Mouse (Mus musculus) embryonic facial prominence, embryonic 12.5 days (tissue): ENCODE measurements around the gene Gcdh. TPM values are rescaled to one million over a fixed set of nuclear protein-coding genes. Genes with fewer than 3 reads are reported as not detected.
"Not testable (repeated sequence)": the region's sequence is repeated elsewhere in the genome, so short reads cannot be mapped to it uniquely, and the experiment has no call there.

Experiments used
- ATAC-seq: fragments of 200-750 bp; cut with Nextera tagmentation; 2 replicates; pipeline ENCODE4 v1.8.0; 2017; ENCODE audit not compliant: insufficient number of reproducible peaks, insufficient read depth, low FRiP score, low TSS enrichment
- H3K27ac ChIP-seq: fragments of 300-500 bp; sonication (generic); 2 replicates; pipeline ENCODE4 v1.5.1; 2016; ENCODE audit warnings: mild to moderate bottlenecking
- H3K27me3 ChIP-seq: fragments of 300-500 bp; sonication (generic); 2 replicates; pipeline ENCODE4 v1.6.1; 2016; ENCODE audit warnings: mild to moderate bottlenecking, moderate library complexity
- H3K36me3 ChIP-seq: fragments of 300-500 bp; sonication (generic); 2 replicates; pipeline ENCODE4 v1.6.1; 2016; ENCODE audit warnings: mild to moderate bottlenecking
- H3K4me1 ChIP-seq: fragments of 300-500 bp; sonication (generic); 2 replicates; pipeline ENCODE4 v1.6.1; 2016
- H3K4me2 ChIP-seq: fragments of 300-500 bp; sonication (generic); replicated peaks from 2 replicates; pipeline ENCODE4 v1.6.1; 2016; ENCODE audit warnings: mild to moderate bottlenecking, moderate library complexity
- H3K4me3 ChIP-seq: fragments of 300-500 bp; sonication (generic); 2 replicates; pipeline ENCODE4 v1.5.1; 2016; ENCODE audit warnings: mild to moderate bottlenecking
- H3K9ac ChIP-seq: fragments of 300-500 bp; sonication (generic); 2 replicates; pipeline ENCODE4 v1.6.1; 2016; ENCODE audit warnings: mild to moderate bottlenecking, moderate library complexity
- H3K9me3 ChIP-seq: fragments of 300-500 bp; sonication (generic); 2 replicates; pipeline ENCODE4 v1.6.1; 2016; ENCODE audit warnings: mild to moderate bottlenecking, moderate library complexity
- WGBS: fragments of 180-500 bp; shearing (Covaris S2); methylation state at CpG from one replicate; pipeline ENCODE4 v1.1.7; 2016; 5-methylcytosine and 5-hydroxymethylcytosine counted together
- polyA plus RNA-seq: library from polyadenylated mRNA; unstranded; fragments of >200 nt; fragmentation: Nextera tagmentation; extraction: Ambion mirVana; gene quantifications from 2 replicates; pipeline ENCODE4 v1.2.1, GENCODE M21; 2016

Gcdh gene
- polyA plus RNA-seq, 1 experiment from 2014 or later, result 45.2 TPM

DNA sequence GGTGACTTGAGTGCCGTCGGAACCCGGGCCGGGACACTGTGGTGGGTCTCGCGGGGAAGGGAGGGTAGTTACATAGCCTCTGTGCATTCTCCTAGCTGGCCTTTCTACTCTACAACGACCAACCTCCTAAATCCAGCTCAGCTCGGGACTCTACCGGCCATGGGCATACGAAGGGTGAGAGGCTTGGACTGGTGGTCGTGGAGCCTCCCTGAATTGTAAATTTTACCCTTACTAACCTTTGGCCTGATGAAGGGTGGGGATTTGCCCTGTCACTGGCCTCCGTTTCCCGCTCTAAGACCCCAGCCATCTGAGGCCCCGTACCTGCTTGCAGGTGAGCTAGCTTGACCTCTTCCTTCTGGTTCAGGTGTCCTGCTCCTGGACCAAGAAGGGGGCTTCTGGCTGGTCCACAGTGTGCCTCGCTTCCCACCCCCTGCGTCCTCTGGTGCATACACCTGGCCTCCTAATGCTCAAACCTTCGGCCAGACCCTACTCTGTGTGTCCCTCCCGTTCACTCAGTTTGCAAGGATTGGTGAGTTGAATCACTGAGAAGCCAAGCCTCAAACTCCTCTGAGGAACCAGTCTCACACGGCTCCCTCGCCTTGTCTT, 15.5 kb upstream of the Gcdh start:
- no peaks in the 10 kb centered on the region; the same call in 1 of the 2 replicates for H3K36me3 ChIP-seq
- no peaks in the 10 kb centered on the region for H3K9me3 ChIP-seq
- peaks cover 23% of the 10 kb centered on the region for H3K4me1 ChIP-seq
- peak overlapping the region; percentile 51 for H3K4me3 ChIP-seq
- WGBS, result 49% methylated on average over 20 of the region's 20 CpGs
- H3K9ac ChIP-seq, result peak overlapping the region; percentile 63
- H3K27ac ChIP-seq, result no peak overlapping the region
- ATAC-seq, result 0 out of 2 replicates have a peak, but pooled peaks have one; percentile 25
- H3K4me2 ChIP-seq, result peak overlapping the region; percentile 68
- peaks cover 50% of the 10 kb centered on the region for H3K27me3 ChIP-seq

DNA sequence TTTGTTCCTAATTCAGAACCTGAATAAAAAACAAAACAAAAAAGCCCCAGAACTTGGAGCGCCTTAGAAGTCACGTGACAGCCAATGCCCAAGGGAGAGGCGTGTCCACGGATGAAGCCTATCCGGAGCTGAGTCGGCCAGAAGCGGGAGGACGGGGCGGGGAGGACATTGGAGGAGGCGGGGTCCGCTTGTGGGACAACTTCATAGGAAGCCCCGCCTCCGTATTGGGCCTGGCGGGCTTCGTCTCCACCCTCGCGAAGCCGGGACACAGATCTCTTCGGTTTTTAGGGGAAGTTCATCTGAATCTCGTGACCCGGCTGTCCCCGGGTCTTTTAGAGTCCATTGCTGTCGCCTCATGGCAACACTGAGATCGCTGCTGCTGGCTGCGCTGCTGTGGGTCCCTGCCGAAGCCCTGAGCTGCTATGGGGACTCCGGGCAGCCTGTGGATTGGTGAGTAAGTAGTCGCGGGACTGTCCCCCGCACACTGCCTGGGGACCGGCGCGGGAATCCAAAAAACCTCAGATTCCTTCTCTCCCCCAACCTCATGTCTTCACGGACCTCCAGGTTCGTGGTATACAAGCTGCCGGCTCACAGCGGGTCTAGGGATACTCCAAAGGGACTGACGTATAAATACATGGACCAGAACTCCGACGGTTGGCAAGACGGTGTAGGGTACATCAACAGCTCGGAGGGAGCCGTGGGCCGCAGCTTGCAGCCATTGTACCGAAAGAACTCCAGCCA, 14.9 kb upstream of the Gcdh start, which contains the start of gene Dnase2a:
Dnase2a (plus strand) TSS at position 140 of the 741 bp plus-strand sequence.
- H3K4me1 ChIP-seq, result peaks cover 23% of the 10 kb centered on the region
- H3K9me3 ChIP-seq, result no peaks in the 10 kb centered on the region
- peaks cover 44% of the 10 kb centered on the region for H3K27me3 ChIP-seq
- peak within 1 kb of the TSS; percentile 68 for H3K4me2 ChIP-seq
- peak within 1 kb of the TSS; percentile 51 for H3K4me3 ChIP-seq
- H3K36me3 ChIP-seq, result no peaks in the 10 kb centered on the region; the same call in 1 of the 2 replicates
- peak within 1 kb of the TSS; percentile 63 for H3K9ac ChIP-seq
- under 1% methylated on average over 45 of the region's 45 CpGs for WGBS
- ATAC-seq, result peak; percentile 67; the same call in 1 of the 2 replicates
- H3K27ac ChIP-seq, result peak within 1 kb of the TSS; percentile 58

GRCm38 (mm10) chr8:84907979-84908378, 14.3 kb upstream of the Gcdh start:
- peaks cover 37% of the 10 kb centered on the region for H3K27me3 ChIP-seq
- not testable (repeated sequence) for H3K9ac ChIP-seq, H3K9me3 ChIP-seq, H3K36me3 ChIP-seq, ATAC-seq
- H3K4me3 ChIP-seq, result peak overlapping the region; percentile 51
- H3K27ac ChIP-seq, result peak overlapping the region; percentile 58; the same call in 1 of the 2 replicates
- H3K4me2 ChIP-seq, result peak overlapping the region; percentile 68
- 22% methylated on average over 7 of the region's 7 CpGs for WGBS
- H3K4me1 ChIP-seq, result peaks cover 24% of the 10 kb centered on the region

GRCm38 (mm10) chr8:84907493-84907892, 13.8 kb upstream of the Gcdh start:
- Histone ChIP-seq H3K4me1 (peaks cover 19% of the 10 kb centered on the region), H3K4me2 (no peak overlapping the region; the same call in 1 of the 2 replicates), H3K27me3 (peaks cover 33% of the 10 kb centered on the region), H3K4me3 (no peak overlapping the region), H3K9ac (no peak overlapping the region), H3K36me3 (no peaks in the 10 kb centered on the region; the same call in 1 of the 2 replicates), H3K27ac (no peak overlapping the region), H3K9me3 (no peaks in the 10 kb centered on the region)
- 73% methylated on average over 8 of the region's 8 CpGs for WGBS
- ATAC-seq, result no peak

DNA sequence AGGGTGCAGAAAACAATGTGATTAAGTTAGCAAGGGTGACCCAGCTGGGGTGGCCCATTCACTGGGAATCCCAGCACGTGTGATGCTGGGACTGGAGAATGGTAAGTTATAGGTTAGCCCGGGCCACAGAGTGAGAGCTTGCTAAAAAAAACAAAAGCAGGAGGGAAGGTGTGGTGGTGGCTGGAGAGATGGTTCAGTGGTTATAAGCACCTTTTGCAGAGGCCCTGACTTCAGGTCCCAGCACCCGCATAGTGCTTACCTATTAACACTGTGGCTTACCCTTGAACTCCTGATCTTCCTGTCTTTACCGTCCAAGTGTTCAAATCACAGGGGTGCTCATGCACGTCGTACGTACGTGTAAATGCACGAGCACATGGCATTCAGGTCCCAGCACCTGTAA, 13.3 kb upstream of the Gcdh start:
- no peak overlapping the region for H3K27ac ChIP-seq
- H3K27me3 ChIP-seq, result peaks cover 28% of the 10 kb centered on the region
- 90% methylated on average over 9 of the region's 9 CpGs for WGBS
- no peak overlapping the region for H3K4me3 ChIP-seq
- H3K4me1 ChIP-seq, result peaks cover 16% of the 10 kb centered on the region; the same call in 1 of the 2 replicates
- no peaks in the 10 kb centered on the region for H3K9me3 ChIP-seq
- H3K4me2 ChIP-seq, result no peak overlapping the region
- H3K9ac ChIP-seq, result no peak overlapping the region
- no peaks in the 10 kb centered on the region; the same call in 1 of the 2 replicates for H3K36me3 ChIP-seq
- ATAC-seq, result no peak

DNA sequence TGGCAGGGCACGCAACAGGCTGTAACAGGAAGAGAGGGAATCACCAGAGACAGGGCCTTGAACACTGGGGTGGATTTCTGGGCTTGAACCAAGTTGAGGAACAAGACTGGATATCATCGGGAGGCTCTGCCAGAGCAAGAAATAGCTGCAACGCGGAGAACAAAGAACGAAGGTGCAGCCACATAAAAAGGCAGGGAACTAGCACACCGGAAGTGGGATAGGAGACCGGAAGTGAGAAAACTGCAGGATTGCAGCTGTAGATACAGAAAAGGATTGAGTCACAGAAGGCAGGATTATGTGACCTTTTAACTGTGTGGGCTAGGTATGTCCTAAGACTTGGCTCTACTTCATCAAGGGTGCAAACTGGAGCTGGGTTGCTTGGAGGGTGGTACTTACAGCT, 10.6 kb upstream of the Gcdh start:
- WGBS, result 90% methylated on average over 7 of the region's 7 CpGs
- no peaks in the 10 kb centered on the region for H3K9me3 ChIP-seq
- H3K36me3 ChIP-seq, result no peaks in the 10 kb centered on the region
- peaks cover 2% of the 10 kb centered on the region; the same call in 1 of the 2 replicates for H3K27me3 ChIP-seq
- ATAC-seq, result no peak
- no peak overlapping the region for H3K4me2 ChIP-seq
- no peak overlapping the region for H3K9ac ChIP-seq
- H3K27ac ChIP-seq, result no peak overlapping the region
- H3K4me1 ChIP-seq, result peaks cover 10% of the 10 kb centered on the region; the same call in 1 of the 2 replicates
- no peak overlapping the region for H3K4me3 ChIP-seq

DNA sequence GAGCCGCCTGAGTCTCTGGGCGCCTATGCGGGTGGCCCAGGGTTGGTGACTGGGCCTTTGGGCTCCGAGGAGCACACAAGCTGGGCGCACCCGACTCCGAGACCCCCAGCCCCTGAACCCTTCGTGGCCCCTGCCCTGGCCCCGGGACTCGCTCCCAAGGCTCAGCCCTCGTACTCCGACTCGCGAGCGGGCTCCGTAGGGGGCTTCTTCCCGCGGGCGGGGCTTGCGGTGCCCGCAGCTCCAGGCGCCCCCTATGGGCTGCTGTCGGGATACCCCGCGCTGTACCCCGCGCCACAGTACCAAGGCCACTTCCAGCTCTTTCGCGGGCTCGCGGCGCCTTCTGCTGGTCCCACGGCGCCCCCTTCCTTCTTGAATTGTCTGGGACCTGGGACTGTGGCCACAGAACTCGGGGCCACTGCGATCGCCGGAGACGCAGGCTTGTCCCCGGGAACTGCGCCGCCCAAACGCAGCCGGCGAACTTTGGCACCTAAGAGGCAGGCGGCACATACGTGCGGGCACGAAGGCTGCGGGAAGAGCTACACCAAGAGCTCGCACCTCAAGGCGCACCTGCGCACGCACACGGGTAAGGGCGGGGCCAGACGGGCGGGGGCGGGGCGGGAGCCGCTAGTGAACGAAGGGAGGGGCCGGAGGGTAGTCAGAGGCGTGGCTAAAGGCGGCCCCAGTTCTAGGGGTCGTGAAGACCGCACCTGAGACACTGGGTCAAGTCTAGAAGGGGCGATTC, 9.4 kb upstream of the Gcdh start:
- H3K4me1 ChIP-seq, result peaks cover 5% of the 10 kb centered on the region; the same call in 1 of the 2 replicates
- H3K27ac ChIP-seq, result peak overlapping the region; percentile 80
- H3K9me3 ChIP-seq, result no peaks in the 10 kb centered on the region
- under 1% methylated on average over 65 of the region's 68 CpGs for WGBS
- peak overlapping the region; percentile 94 for H3K4me2 ChIP-seq
- no peaks in the 10 kb centered on the region for H3K36me3 ChIP-seq
- H3K27me3 ChIP-seq, result no peaks in the 10 kb centered on the region
- peak overlapping the region; percentile 61 for H3K4me3 ChIP-seq
- ATAC-seq, result peak; percentile 66; the same call in 1 of the 2 replicates
- H3K9ac ChIP-seq, result peak overlapping the region; percentile 74

GRCm38 (mm10) chr8:84902367-84902919, 8.7 kb upstream of the Gcdh start:
- peak overlapping the region; percentile 61 for H3K4me3 ChIP-seq
- 0 out of 2 replicates have a peak, but pooled peaks have one; percentile 5 for ATAC-seq
- no peaks in the 10 kb centered on the region for H3K36me3 ChIP-seq
- H3K27ac ChIP-seq, result peak overlapping the region; percentile 80
- H3K4me2 ChIP-seq, result peak overlapping the region; percentile 94
- H3K9ac ChIP-seq, result peak overlapping the region; percentile 74
- no peaks in the 10 kb centered on the region for H3K9me3 ChIP-seq
- peaks cover 5% of the 10 kb centered on the region; the same call in 1 of the 2 replicates for H3K4me1 ChIP-seq
- H3K27me3 ChIP-seq, result no peaks in the 10 kb centered on the region
- WGBS, result 3% methylated on average over 24 of the region's 24 CpGs

- no peaks in the 10 kb centered on the region for H3K27me3 ChIP-seq
- WGBS, result 63% methylated on average over 3 of the region's 3 CpGs
- peak within 1 kb of the TSS; percentile 94 for H3K4me2 ChIP-seq
- H3K4me1 ChIP-seq, result peaks cover 5% of the 10 kb centered on the region; the same call in 1 of the 2 replicates
- H3K4me3 ChIP-seq, result peak within 1 kb of the TSS; percentile 61
- no peak for ATAC-seq
- H3K9me3 ChIP-seq, result no peaks in the 10 kb centered on the region
- H3K27ac ChIP-seq, result peak within 1 kb of the TSS; percentile 80
- H3K9ac ChIP-seq, result peak within 1 kb of the TSS; percentile 74
- no peaks in the 10 kb centered on the region for H3K36me3 ChIP-seq
Observed at GRCm38 (mm10) chr8:84901752-84902151, 8.0 kb upstream of the Gcdh start, which contains the start of gene Klf1. TSS of gene Klf1 (plus strand) at chr8:84901928.

GRCm38 (mm10) chr8:84901071-84901470, 7.3 kb upstream of the Gcdh start:
- WGBS, result 65% methylated on average over 4 of the region's 4 CpGs
- H3K9ac ChIP-seq, result no peak overlapping the region
- H3K4me2 ChIP-seq, result no peak overlapping the region
- H3K27ac ChIP-seq, result no peak overlapping the region
- peaks cover 5% of the 10 kb centered on the region; the same call in 1 of the 2 replicates for H3K4me1 ChIP-seq
- H3K27me3 ChIP-seq, result no peaks in the 10 kb centered on the region
- ATAC-seq, result no peak
- no peaks in the 10 kb centered on the region for H3K36me3 ChIP-seq
- H3K4me3 ChIP-seq, result no peak overlapping the region
- H3K9me3 ChIP-seq, result no peaks in the 10 kb centered on the region

DNA sequence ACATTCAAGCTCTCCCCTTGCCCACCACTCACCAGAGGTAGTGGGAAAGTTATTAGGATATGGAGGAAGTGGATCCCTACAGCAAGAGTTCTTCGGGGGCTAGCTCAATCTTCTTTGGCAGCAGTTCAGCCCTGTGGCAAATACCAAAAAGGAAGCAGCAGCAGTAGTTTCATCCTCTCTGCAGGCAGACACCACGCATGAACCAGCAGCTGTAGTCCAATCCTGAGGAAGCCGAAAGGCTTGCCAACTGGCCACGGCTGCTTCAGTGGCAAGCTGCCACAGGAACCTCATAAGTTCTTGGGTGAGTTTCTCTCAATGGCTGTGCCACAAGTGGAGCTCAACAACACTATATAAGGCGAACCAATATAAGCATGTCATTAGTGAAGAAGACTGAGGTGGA, 2.2 kb upstream of the Gcdh start:
- 85% methylated on average over 5 of the region's 5 CpGs for WGBS
- Histone ChIP-seq H3K27ac (no peak overlapping the region), H3K4me3 (no peak overlapping the region), H3K27me3 (no peaks in the 10 kb centered on the region), H3K9ac (no peak overlapping the region), H3K36me3 (peaks cover 8% of the 10 kb centered on the region; the same call in 1 of the 2 replicates), H3K4me1 (peaks cover 10% of the 10 kb centered on the region), H3K9me3 (no peaks in the 10 kb centered on the region), H3K4me2 (no peak overlapping the region)
- no peak for ATAC-seq
